Mouse (Mus musculus) forebrain, embryonic 11.5 days (tissue): Measurements from ENCODE around the gene 4931417E11Rik. TPM values are rescaled to one million over a fixed set of nuclear protein-coding genes. Genes with fewer than 3 reads are reported as not detected.

Source experiments
- ATAC-seq: fragments of 200-750 bp; cut with Nextera tagmentation; replicated peaks from 2 replicates; pipeline ENCODE4 v1.8.0; 2017; ENCODE audit warnings: moderate TSS enrichment; ENCODE audit not compliant: low FRiP score
- DNase-seq: peaks from one replicate; pipeline ENCODE4 v3.0.0-alpha.2; 2017; ENCODE audit warnings: low spot score
- H3K27ac ChIP-seq: fragments of 300-500 bp; sonication (generic); 2 replicates; pipeline ENCODE4 v1.5.1; 2014; ENCODE audit warnings: low read depth, low read length
- H3K27me3 ChIP-seq: fragments of 300-500 bp; sonication (generic); 2 replicates; pipeline ENCODE4 v1.6.1; 2014; ENCODE audit warnings: mild to moderate bottlenecking, low read length, mixed read lengths; ENCODE audit not compliant: control insufficient read depth, insufficient read depth
- H3K36me3 ChIP-seq: fragments of 300-500 bp; sonication (generic); 2 replicates; pipeline ENCODE4 v1.6.1; 2014; ENCODE audit warnings: mild to moderate bottlenecking, low read length, moderate library complexity, mixed read lengths; ENCODE audit not compliant: control insufficient read depth, insufficient read depth
- H3K4me1 ChIP-seq: fragments of 300-500 bp; sonication (generic); replicated peaks from 2 replicates; pipeline ENCODE4 v1.6.1; 2014; ENCODE audit warnings: low read length, mixed read lengths; ENCODE audit not compliant: control insufficient read depth, insufficient read depth
- H3K4me2 ChIP-seq: fragments of 300-500 bp; sonication (generic); 2 replicates; pipeline ENCODE4 v1.6.1; 2014; ENCODE audit warnings: low read depth, mild to moderate bottlenecking, low read length, moderate library complexity, mixed read lengths; ENCODE audit not compliant: severe bottlenecking
- H3K4me3 ChIP-seq: fragments of 300-500 bp; sonication (generic); 2 replicates; pipeline ENCODE4 v1.5.1; 2014; ENCODE audit warnings: low read depth, low read length
- H3K9ac ChIP-seq: fragments of 300-500 bp; sonication (generic); 2 replicates; pipeline ENCODE4 v1.6.1; 2014; ENCODE audit warnings: low read length
- H3K9me3 ChIP-seq: fragments of 300-500 bp; sonication (generic); 2 replicates; pipeline ENCODE4 v1.6.1; 2016; ENCODE audit warnings: low read length, mixed read lengths; ENCODE audit not compliant: control insufficient read depth
- WGBS: fragments of 180-500 bp; shearing (Covaris S2); extraction: QIAGEN DNeasy Blood & Tissue Kit; methylation state at CpG from one replicate; pipeline ENCODE4 v1.1.7; 2014; 5-methylcytosine and 5-hydroxymethylcytosine counted together
- polyA plus RNA-seq: library from polyadenylated mRNA; unstranded; fragments of >200 nt; fragmentation: Nextera tagmentation; extraction: Ambion mirVana; gene quantifications from 2 replicates; pipeline ENCODE4 v1.2.1, GENCODE M21; 2014

The 4931417E11Rik gene
- polyA plus RNA-seq, 1 experiment from 2014 or later: not detected

GRCm38 (mm10) chr6:73433912-73434311, 35.6 kb downstream of the 4931417E11Rik start:
- no peak for DNase-seq
- no peak overlapping the region for H3K9ac ChIP-seq
- H3K4me1 ChIP-seq: no peaks in the 10 kb centered on the region; the same call in 1 of the 2 replicates
- H3K4me3 ChIP-seq: no peak overlapping the region
- H3K36me3 ChIP-seq: no peaks in the 10 kb centered on the region
- ATAC-seq: peak; percentile 68; the same call in 1 of the 2 replicates
- H3K27me3 ChIP-seq: peaks cover 2% of the 10 kb centered on the region; the same call in 1 of the 2 replicates
- no peaks in the 10 kb centered on the region for H3K9me3 ChIP-seq
- H3K4me2 ChIP-seq: no peak overlapping the region
- WGBS: 10% methylated on average over 3 of the region's 3 CpGs
- H3K27ac ChIP-seq: no peak overlapping the region

GRCm38 (mm10) chr6:73428618-73429336, 40.7 kb downstream of the 4931417E11Rik start:
- Histone ChIP-seq H3K4me1 (peaks cover 12% of the 10 kb centered on the region), H3K27me3 (peaks cover 2% of the 10 kb centered on the region; the same call in 1 of the 2 replicates), H3K4me3 (no peak overlapping the region), H3K9me3 (no peaks in the 10 kb centered on the region), H3K9ac (no peak overlapping the region), H3K4me2 (no peak overlapping the region), H3K27ac (0 out of 2 replicates have a peak overlapping the region, but pooled peaks have one; percentile 6), H3K36me3 (no peaks in the 10 kb centered on the region)
- peak; percentile 20; the same call in 1 of the 2 replicates for ATAC-seq
- WGBS: 27% methylated on average over 14 of the region's 14 CpGs
- DNase-seq: no peak

- H3K4me1 ChIP-seq: peaks cover 12% of the 10 kb centered on the region
- H3K4me3 ChIP-seq: no peak overlapping the region
- WGBS: 5% methylated on average over 1 of the region's 1 CpGs
- peaks cover 2% of the 10 kb centered on the region; the same call in 1 of the 2 replicates for H3K27me3 ChIP-seq
- H3K9ac ChIP-seq: no peak overlapping the region
- no peaks in the 10 kb centered on the region for H3K9me3 ChIP-seq
- H3K4me2 ChIP-seq: no peak overlapping the region
- no peak overlapping the region for H3K27ac ChIP-seq
- ATAC-seq: peak; percentile 90
- peak; percentile 58 for DNase-seq
- H3K36me3 ChIP-seq: no peaks in the 10 kb centered on the region
Observed at GRCm38 (mm10) chr6:73427273-73427812, 42.1 kb downstream of the 4931417E11Rik start.

Other genes with a start within 250 kb of the 4931417E11Rik start
- gene Dnah6, start 248.0 kb downstream of the 4931417E11Rik start, polyA plus RNA-seq: 0.04 and 0.08 TPM in 2 replicates
- gene Suclg1, start 221.3 kb downstream of the 4931417E11Rik start, polyA plus RNA-seq: 146 and 158 TPM in 2 replicates